Mouse (Mus musculus): Measurements from ENCODE around the gene Nfkbib.

Gene Nfkbib

GRCm38 (mm10) chr7:28766173-28766879 lies 986 bp downstream of the Nfkbib start, which contains the start of gene Sirt2:
Sirt2 (plus strand) TSS chr7:28766735.
- DNase-seq, result peak; percentile 96

DNA sequence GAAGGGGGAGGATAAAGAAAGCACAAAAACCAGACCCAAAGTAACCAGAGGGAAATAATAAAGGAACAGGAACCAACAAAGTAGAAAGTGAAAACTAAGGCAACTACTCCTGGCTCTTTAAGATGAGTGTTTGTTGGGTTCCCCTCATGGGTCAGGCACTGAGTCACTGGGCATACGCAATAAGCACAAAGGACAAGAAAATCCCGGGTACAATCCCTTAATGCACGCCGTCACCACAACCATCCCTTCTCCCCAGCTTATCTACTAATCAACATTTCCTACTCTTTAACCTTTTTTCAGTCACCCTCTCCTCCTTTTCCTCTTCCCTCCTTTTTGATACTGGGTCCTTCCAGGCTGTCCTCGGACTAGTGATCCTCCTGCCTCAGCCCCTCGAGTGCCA lies 2.1 kb downstream of the Nfkbib start:
- no peak for DNase-seq

- no peak for DNase-seq
Observed at GRCm38 (mm10) chr7:28761907-28762306, 5.4 kb downstream of the Nfkbib start.

GRCm38 (mm10) chr7:28758623-28759022 lies 8.7 kb downstream of the Nfkbib start:
- DNase-seq, result no peak

- peak; percentile 38 for DNase-seq
Observed at GRCm38 (mm10) chr7:28756079-28756478, 11.2 kb downstream of the Nfkbib start, which contains the start of gene Ccer2. Ccer2 (plus strand) TSS chr7:28756174.

- no peak for DNase-seq
Observed at GRCm38 (mm10) chr7:28749935-28750334, 17.4 kb downstream of the Nfkbib start.

DNA sequence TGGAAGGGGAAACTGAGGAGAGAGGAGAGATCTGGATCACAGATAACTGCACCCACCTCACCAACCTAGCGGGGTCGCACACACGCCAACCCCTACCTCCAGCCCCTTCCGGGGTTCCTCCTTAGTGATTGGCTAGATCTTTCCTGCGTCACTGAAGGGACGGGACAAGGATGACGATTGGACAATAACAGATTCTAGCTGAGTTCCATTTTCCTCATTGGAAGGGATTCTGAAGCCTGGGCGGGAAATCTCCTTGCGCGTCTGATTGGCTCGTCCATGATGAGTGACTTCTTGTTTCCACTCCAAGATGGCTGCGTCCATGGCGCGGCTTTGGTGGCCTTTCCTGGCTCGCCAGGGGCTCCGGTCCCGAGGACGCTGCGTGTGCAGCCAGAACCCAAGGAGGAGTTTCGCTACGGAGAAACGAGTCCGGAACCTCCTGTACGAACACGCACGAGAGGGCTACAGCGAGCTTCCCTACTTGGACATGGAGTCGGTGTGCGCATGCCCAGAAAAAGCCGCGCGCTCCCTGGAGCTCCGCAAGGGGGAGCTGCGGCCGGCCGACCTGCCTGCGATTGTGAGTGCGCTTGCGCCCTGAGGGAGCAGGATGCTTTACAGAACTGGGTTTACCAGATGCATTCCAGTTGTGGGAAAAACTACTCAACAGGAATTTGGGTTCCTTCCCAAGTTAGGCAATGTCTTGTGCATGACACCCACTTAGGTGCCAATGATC lies 25.4 kb downstream of the Nfkbib start, which contains the start of the genes Mrps12 and Sars2:
Gene Mrps12, minus strand, starts transcription at position 112 of the 730 bp plus-strand sequence.
Gene Sars2, plus strand, starts transcription at position 284 of the 730 bp plus-strand sequence.
- DNase-seq, result peak; percentile 90

DNA sequence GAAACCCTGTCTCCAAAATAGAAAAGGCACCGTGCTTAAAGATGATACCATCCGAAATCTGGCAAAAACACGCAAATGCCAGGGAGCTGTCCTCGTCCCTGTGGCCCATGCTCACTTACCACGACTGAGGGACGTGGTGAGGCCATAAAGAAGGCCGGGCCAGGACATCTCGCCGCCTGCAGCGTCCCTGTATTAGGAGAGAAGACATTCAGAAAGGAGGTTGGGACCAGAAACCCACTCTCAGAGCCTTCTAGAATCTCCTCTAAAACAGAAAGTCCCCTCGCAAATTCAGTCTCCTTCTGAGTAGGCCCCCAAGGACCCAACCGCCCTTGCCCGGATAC lies 26.0 kb downstream of the Nfkbib start:
- DNase-seq, result no peak

DNA sequence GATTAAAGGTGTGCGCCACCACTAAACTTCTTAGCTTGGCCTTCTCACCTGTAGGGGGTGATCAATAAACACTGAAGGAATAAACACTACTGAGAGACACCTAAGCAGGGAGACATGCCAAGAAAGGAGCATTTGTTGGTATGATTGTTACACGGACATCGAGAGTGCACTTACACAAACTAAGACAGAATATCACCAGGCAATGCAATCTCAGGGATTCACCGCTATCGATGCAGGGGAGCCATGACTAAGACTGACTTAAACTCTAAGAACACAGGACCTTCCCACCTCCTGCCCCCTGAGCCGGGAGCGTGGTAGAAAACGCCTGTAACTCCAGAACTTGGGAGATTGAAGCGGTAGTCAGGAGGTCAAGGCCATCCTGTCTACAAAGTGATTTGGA lies 26.4 kb downstream of the Nfkbib start:
- DNase-seq, result no peak

DNA sequence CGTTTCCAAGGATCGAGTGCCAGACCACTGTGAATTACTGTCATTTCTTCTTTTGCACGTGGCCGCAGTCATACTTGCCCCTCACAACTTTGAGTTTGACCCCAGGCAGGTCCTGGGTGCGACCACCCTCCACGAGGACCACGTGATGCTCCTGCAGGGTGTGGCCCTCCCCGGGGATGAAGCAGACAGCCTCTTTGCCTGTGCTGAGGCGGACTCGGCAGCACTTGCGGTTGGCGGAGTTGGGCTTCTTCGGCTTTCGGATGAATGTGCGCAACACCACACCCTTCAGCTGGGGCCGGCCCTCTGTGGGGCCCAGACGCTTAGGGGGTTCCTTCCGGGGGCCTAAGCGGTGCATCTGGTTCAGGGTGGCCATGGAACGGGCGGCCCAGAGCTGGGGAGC lies 27.5 kb downstream of the Nfkbib start:
- no peak for DNase-seq

- no peak for DNase-seq
Observed at GRCm38 (mm10) chr7:28735701-28736100, 31.6 kb downstream of the Nfkbib start.

GRCm38 (mm10) chr7:28733211-28733610 lies 34.1 kb downstream of the Nfkbib start:
- DNase-seq, result no peak

DNA sequence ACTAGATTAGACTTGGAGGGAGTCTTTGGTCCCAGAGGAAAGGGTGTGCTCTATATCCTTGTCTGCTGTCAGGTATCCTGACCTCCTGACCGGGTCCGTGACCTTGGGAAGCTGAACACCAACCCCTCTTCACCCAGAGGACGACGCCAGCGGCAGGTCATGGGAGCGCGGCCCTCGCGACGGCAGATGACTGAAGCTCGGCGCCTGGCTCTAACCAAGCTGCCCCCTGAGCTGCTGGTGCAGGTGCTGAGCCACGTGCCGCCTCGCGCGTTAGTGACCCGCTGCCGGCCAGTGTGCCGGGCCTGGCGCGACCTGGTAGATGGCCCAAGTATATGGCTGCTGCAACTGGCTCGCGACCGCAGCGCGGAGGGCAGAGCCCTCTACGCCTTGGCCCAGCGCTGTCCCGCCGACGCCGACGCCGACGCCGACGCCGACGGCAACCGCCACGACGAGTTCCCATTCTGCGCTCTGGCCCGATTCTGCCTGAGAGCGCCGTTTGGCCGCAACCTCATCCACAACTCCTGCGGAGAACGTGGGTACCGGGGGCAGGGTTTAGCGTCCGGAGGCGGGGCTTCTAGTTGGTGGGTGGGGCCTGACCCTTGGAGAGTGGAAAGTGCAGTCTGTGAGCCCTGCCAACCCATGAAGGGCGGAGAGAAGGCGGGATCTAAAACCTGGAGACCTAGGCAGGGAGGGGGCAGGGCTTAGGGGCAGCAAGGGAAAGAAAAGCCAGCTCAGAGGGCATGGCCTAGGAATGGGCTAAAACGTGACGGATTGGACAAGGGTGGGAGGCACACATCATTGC lies 34.8 kb downstream of the Nfkbib start:
- DNase-seq, result peak; percentile 41

DNA sequence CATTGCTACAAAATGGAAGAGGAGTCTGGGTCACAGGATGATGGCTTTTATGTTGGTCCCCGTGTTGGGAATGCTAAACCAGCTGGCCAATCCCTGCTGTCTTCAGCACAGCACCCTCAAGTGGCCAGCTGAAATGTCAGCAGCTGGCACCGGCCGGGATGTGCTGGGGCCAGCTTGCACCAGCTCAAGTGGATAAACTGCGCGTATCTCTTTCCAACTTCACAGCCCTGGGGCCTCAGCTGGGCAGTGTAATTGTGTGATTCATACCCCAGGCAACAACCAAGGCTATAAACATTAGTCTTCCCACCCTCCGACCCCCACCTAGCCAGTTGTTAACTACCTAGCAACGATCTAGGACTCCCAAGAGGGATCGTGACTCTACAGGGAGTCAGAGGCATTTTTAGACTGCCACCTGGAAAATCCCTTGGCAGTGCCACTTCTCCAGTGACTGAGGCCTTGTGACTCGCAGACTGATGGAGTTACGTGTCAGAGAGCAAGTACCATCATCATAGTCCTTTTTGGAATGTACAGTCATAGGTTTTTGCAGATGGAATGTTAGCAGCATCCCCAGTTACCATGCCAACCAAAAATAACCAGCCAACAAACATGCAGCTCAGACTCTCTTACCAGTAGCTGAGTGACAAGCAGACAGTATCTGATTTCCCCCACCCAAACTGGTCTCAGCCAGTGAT lies 39.5 kb downstream of the Nfkbib start:
- peak; percentile 50 for DNase-seq

DNA sequence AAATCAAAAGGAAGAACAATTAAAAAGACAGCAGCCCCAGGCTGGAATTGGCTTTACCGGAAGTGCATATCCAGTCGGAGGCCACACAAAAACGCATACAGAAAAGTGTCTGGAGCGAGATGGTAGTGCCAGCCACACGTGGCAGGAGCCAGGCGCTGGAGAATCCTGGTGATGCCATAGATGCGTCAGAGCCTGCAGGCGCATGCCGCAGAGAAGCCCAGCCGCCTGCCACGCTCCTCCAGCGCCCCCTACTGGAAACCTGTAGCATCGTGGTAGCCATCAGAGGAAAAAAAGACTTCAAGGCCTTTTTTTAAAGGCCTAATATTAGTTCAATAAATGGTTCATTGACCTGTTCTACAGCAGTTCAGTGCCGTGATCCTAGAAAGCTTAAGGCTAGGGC lies 40.7 kb downstream of the Nfkbib start:
- DNase-seq, result peak; percentile 86

GRCm38 (mm10) chr7:28724613-28725012 lies 42.7 kb downstream of the Nfkbib start:
- DNase-seq, result no peak

DNA sequence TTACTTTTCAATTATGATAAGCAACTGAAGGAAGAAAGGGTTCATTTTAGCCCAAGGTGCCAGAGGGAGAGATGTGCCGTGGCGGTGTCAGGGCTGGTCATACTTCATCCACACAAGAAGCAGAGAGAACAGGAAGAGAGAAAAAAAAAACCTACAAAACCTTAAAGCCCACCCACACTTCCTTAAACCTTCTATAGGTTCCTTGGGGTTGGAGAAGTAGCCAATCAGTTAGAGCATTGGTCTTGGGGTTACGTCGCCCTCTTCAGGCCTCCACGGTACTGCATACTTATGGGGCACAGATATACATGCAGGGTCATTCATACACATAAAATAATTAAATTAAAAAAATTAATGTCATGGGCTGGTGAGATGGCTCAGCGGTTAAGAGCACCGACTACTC lies 45.2 kb downstream of the Nfkbib start:
- DNase-seq, result no peak

- no peak for DNase-seq
Observed at GRCm38 (mm10) chr7:28720753-28721537, 46.4 kb downstream of the Nfkbib start.

- no peak for DNase-seq
Observed at GRCm38 (mm10) chr7:28719650-28720049, 47.7 kb downstream of the Nfkbib start.

GRCm38 (mm10) chr7:28719159-28719558 lies 48.2 kb downstream of the Nfkbib start:
- no peak for DNase-seq

- no peak for DNase-seq
Observed at GRCm38 (mm10) chr7:28717726-28718125, 49.6 kb downstream of the Nfkbib start.
